Mouse (Mus musculus): Measurements from ENCODE around the gene Clstn2. TPM values are rescaled to one million over a fixed set of nuclear protein-coding genes. Genes with fewer than 3 reads are reported as not detected.

The Clstn2 gene
- total and polyA plus RNA-seq, 2 experiments from 2014 or later: 0.14 to 0.61 TPM

- no peak overlapping the region for H3K4me3 ChIP-seq (ENCODE audit: low read depth, low read length)
- 0 out of 2 replicates have a peak, but pooled peaks cover 4% of the 10 kb centered on the region for H3K27me3 ChIP-seq (ENCODE audit: control insufficient read depth, insufficient read depth, low read length)
- DNase-seq (ENCODE audit: low spot score): no peak
Measured at GRCm38 (mm10) chr9:97698071-97698470, 334.9 kb downstream of the Clstn2 start.

GRCm38 (mm10) chr9:97696655-97697235 lies 336.2 kb downstream of the Clstn2 start:
- Histone ChIP-seq H3K4me3 (ENCODE audit: low read depth, low read length) (no peak overlapping the region), H3K27ac (ENCODE audit: low read depth) (no peak overlapping the region), H3K9ac (replicated peaks; ENCODE audit: low read depth, low read length) (no peak overlapping the region), H3K9me3 (replicated peaks; ENCODE audit: control insufficient read depth, low read length) (no peaks in the 10 kb centered on the region), H3K4me2 (ENCODE audit: low read depth, low read length) (no peak overlapping the region), H3K4me1 (ENCODE audit: control insufficient read depth, insufficient read depth) (no peaks in the 10 kb centered on the region), H3K36me3 (replicated peaks; ENCODE audit: control insufficient read depth, insufficient read depth, low read length) (no peaks in the 10 kb centered on the region), H3K27me3 (ENCODE audit: control insufficient read depth, insufficient read depth, low read length) (no peaks in the 10 kb centered on the region)
- no peak for DNase-seq (ENCODE audit: low spot score)
- ATAC-seq (ENCODE audit: insufficient read depth, low read depth): no peak
- 56% methylated on average over 5 of the region's 5 CpGs for WGBS
- TF ChIP-seq EP300 (IDR thresholded peaks at IDR 0.05; ENCODE audit: low read depth) (no peak), CTCF (IDR thresholded peaks at IDR 0.05; ENCODE audit: low read depth) (no peak)

More at GRCm38 (mm10) chr9:97698071-97698470, 334.9 kb downstream of the Clstn2 start:
- ATAC-seq (ENCODE audit: insufficient read depth, low read depth): no peak
- Histone ChIP-seq H3K27ac (ENCODE audit: low read depth) (no peak overlapping the region), H3K9me3 (replicated peaks; ENCODE audit: control insufficient read depth, low read length) (no peaks in the 10 kb centered on the region), H3K36me3 (replicated peaks; ENCODE audit: control insufficient read depth, insufficient read depth, low read length) (no peaks in the 10 kb centered on the region), H3K4me2 (ENCODE audit: low read depth, low read length) (no peak overlapping the region), H3K9ac (replicated peaks; ENCODE audit: low read depth, low read length) (no peak overlapping the region), H3K4me1 (ENCODE audit: control insufficient read depth, insufficient read depth) (0 out of 2 replicates have a peak, but pooled peaks cover 6% of the 10 kb centered on the region)
- WGBS: 89% methylated on average over 10 of the region's 10 CpGs
- TF ChIP-seq EP300 (IDR thresholded peaks at IDR 0.05; ENCODE audit: low read depth) (no peak), CTCF (IDR thresholded peaks at IDR 0.05; ENCODE audit: low read depth) (no peak)

- WGBS: 44% methylated on average over 1 of the region's 1 CpGs
Measured at GRCm38 (mm10) chr9:97695278-97695677, 337.7 kb downstream of the Clstn2 start.

GRCm38 (mm10) chr9:97686826-97687425 lies 346.1 kb downstream of the Clstn2 start:
- no peaks in the 10 kb centered on the region for H3K27me3 ChIP-seq (ENCODE audit: control insufficient read depth, insufficient read depth, low read length)
- 54% methylated on average over 4 of the region's 4 CpGs for WGBS
- no peak for DNase-seq (ENCODE audit: low spot score)
- H3K4me3 ChIP-seq (ENCODE audit: low read depth, low read length): no peak overlapping the region
- no peaks in the 10 kb centered on the region for H3K4me1 ChIP-seq (ENCODE audit: control insufficient read depth, insufficient read depth)
- H3K9me3 ChIP-seq (replicated peaks; ENCODE audit: control insufficient read depth, low read length): no peaks in the 10 kb centered on the region
- no peak overlapping the region for H3K9ac ChIP-seq (replicated peaks; ENCODE audit: low read depth, low read length)
- no peak overlapping the region for H3K4me2 ChIP-seq (ENCODE audit: low read depth, low read length)
- no peak overlapping the region for H3K27ac ChIP-seq (ENCODE audit: low read depth)
- no peaks in the 10 kb centered on the region for H3K36me3 ChIP-seq (replicated peaks; ENCODE audit: control insufficient read depth, insufficient read depth, low read length)
- TF ChIP-seq CTCF (IDR thresholded peaks at IDR 0.05; ENCODE audit: low read depth) (no peak), EP300 (IDR thresholded peaks at IDR 0.05; ENCODE audit: low read depth) (no peak)
- ATAC-seq (ENCODE audit: insufficient read depth, low read depth): no peak

More at GRCm38 (mm10) chr9:97695278-97695677, 337.7 kb downstream of the Clstn2 start:
- Histone ChIP-seq H3K4me3 (ENCODE audit: low read depth, low read length) (no peak overlapping the region), H3K4me2 (ENCODE audit: low read depth, low read length) (no peak overlapping the region), H3K9me3 (replicated peaks; ENCODE audit: control insufficient read depth, low read length) (no peaks in the 10 kb centered on the region), H3K36me3 (replicated peaks; ENCODE audit: control insufficient read depth, insufficient read depth, low read length) (no peaks in the 10 kb centered on the region), H3K27me3 (ENCODE audit: control insufficient read depth, insufficient read depth, low read length) (no peaks in the 10 kb centered on the region), H3K9ac (replicated peaks; ENCODE audit: low read depth, low read length) (no peak overlapping the region), H3K4me1 (ENCODE audit: control insufficient read depth, insufficient read depth) (no peaks in the 10 kb centered on the region), H3K27ac (ENCODE audit: low read depth) (no peak overlapping the region)
- DNase-seq (ENCODE audit: low spot score) (no peak), ATAC-seq (ENCODE audit: insufficient read depth, low read depth) (no peak)
- no peak for TF ChIP-seq EP300 (IDR thresholded peaks at IDR 0.05; ENCODE audit: low read depth)
- TF ChIP-seq CTCF (IDR thresholded peaks at IDR 0.05; ENCODE audit: low read depth): no peak

- TF ChIP-seq CTCF (IDR thresholded peaks at IDR 0.05; ENCODE audit: low read depth): no peak
- no peak for TF ChIP-seq EP300 (IDR thresholded peaks at IDR 0.05; ENCODE audit: low read depth)
- H3K9me3 ChIP-seq (replicated peaks; ENCODE audit: control insufficient read depth, low read length): no peaks in the 10 kb centered on the region
- no peaks in the 10 kb centered on the region for H3K36me3 ChIP-seq (replicated peaks; ENCODE audit: control insufficient read depth, insufficient read depth, low read length)
- ATAC-seq (ENCODE audit: insufficient read depth, low read depth): no peak
- DNase-seq (ENCODE audit: low spot score): no peak
- H3K27ac ChIP-seq (ENCODE audit: low read depth): no peak overlapping the region
- WGBS: 80% methylated on average over 4 of the region's 4 CpGs
- H3K4me3 ChIP-seq (ENCODE audit: low read depth, low read length): no peak overlapping the region
- H3K27me3 ChIP-seq (ENCODE audit: control insufficient read depth, insufficient read depth, low read length): no peaks in the 10 kb centered on the region
- no peak overlapping the region for H3K4me2 ChIP-seq (ENCODE audit: low read depth, low read length)
- no peak overlapping the region for H3K9ac ChIP-seq (replicated peaks; ENCODE audit: low read depth, low read length)
- H3K4me1 ChIP-seq (ENCODE audit: control insufficient read depth, insufficient read depth): no peaks in the 10 kb centered on the region
Measured at GRCm38 (mm10) chr9:97685664-97686063, 347.3 kb downstream of the Clstn2 start.

Data from heart, postnatal 0 days (tissue).